Comparison of ENCODE assay signal across 7 mouse cellular contexts in genomic region chr11:120120642-120121420, GRCm38 (mm10). TPM values are rescaled to one million over a fixed set of nuclear protein-coding genes. Genes with fewer than 3 reads are reported as not detected.
DNase-seq lines count a peak whose midpoint lies in the region; ATAC-seq and TF ChIP-seq lines count a peak whose summit lies in the region.

No protein-coding gene starts in this region.

- peaks cover 70% of the 10 kb centered on the region for H3K36me3 ChIP-seq in liver, postnatal 0 days (replicated peaks; ENCODE audit: insufficient read depth, low read length)

- peak; percentile 32 for DNase-seq in A20 (ENCODE audit: low read depth, low spot score)
- DNase-seq in ES-CJ7 (ENCODE audit: low read depth, low spot score) = peak; percentile 76
- DNase-seq in cerebellum, adult 18-20 months = peak; percentile 81 to 84
- peak; percentile 41 to 88 for DNase-seq in frontal cortex, adult 2 months (ENCODE audit: extremely low spot score in 1 of 2, low spot score in 1 of 2)
- DNase-seq in kidney, postnatal 10 days = peak; percentile 84
- DNase-seq in liver, postnatal 0 days = peak; percentile 67
- DNase-seq in retina, postnatal 1 day = peak; percentile 76

- WGBS in liver, postnatal 0 days (ENCODE audit: insufficient replicate concordance) = 83% methylated on average over 17 of the region's 17 CpGs

- H3K27ac ChIP-seq in liver, postnatal 0 days (ENCODE audit: low read depth) = no peak overlapping the region

- H3K4me2 ChIP-seq in liver, postnatal 0 days (ENCODE audit: low read depth, low read length) = no peak overlapping the region

- H3K9me3 ChIP-seq in liver, postnatal 0 days (ENCODE audit: low read length) = no peaks in the 10 kb centered on the region

- no peaks in the 10 kb centered on the region for H3K4me1 ChIP-seq in liver, postnatal 0 days (ENCODE audit: insufficient read depth)

- TF ChIP-seq CTCF in liver, postnatal 0 days (IDR thresholded peaks at IDR 0.05; ENCODE audit: low read depth) = peak; percentile 71

- no peak for ATAC-seq in liver, postnatal 0 days

- H3K9ac ChIP-seq in liver, postnatal 0 days (replicated peaks) = no peak overlapping the region

- no peaks in the 10 kb centered on the region for H3K27me3 ChIP-seq in liver, postnatal 0 days (ENCODE audit: insufficient read depth, low read length)

- no peak overlapping the region for H3K4me3 ChIP-seq in liver, postnatal 0 days (ENCODE audit: low read depth, low read length)

- TF ChIP-seq EP300 in liver, postnatal 0 days (IDR thresholded peaks at IDR 0.05; ENCODE audit: low read depth) = no peak

RNA-seq across cellular contexts. Expression of gene Ndufaf8, which starts 22.1 kb away (rescaled TPM):
- polyA plus RNA-seq in frontal cortex, adult 2 months (2012; rRNA removed) = 42.3 and 46.2 TPM in 2 replicates
- polyA plus RNA-seq in liver, postnatal 0 days (2015; fragmentation: Nextera tagmentation; extraction: Ambion mirVana) = 63.4 and 65.4 TPM in 2 replicates

RNA-seq across cellular contexts. Expression of gene Tepsin, which starts 22.3 kb away (rescaled TPM):
- polyA plus RNA-seq in frontal cortex, adult 2 months (2012; rRNA removed) = 31.1 and 35.6 TPM in 2 replicates
- polyA plus RNA-seq in liver, postnatal 0 days (2015; fragmentation: Nextera tagmentation; extraction: Ambion mirVana) = 3.8 and 4.2 TPM in 2 replicates

RNA-seq across cellular contexts. Expression of gene Slc38a10, which starts 30.3 kb away (rescaled TPM):
- 62.5 and 62.6 TPM in 2 replicates for polyA plus RNA-seq in frontal cortex, adult 2 months (2012; rRNA removed)
- polyA plus RNA-seq in liver, postnatal 0 days (2015; fragmentation: Nextera tagmentation; extraction: Ambion mirVana) = 25.0 and 28.0 TPM in 2 replicates

RNA-seq across cellular contexts. Expression of gene Cep131, which starts 34.2 kb away (rescaled TPM):
- polyA plus RNA-seq in frontal cortex, adult 2 months (2012; rRNA removed) = 38.8 and 43.4 TPM in 2 replicates
- 3.1 and 3.9 TPM in 2 replicates for polyA plus RNA-seq in liver, postnatal 0 days (2015; fragmentation: Nextera tagmentation; extraction: Ambion mirVana)

Comparison
In these comparisons a context has a peak if more than half of its experiments do, and no peak if none do; other contexts are left out.
1. DNase-seq: peak in every context shown above with its lines; median percentile 84 in kidney, postnatal 10 days; 82 in cerebellum, adult 18-20 months; 76 in ES-CJ7; 76 in retina, postnatal 1 day; 67 in liver, postnatal 0 days; 64 in frontal cortex, adult 2 months; 32 in A20.